Mouse (Mus musculus): Measurements from ENCODE around the gene Gpr152. TPM values are rescaled to one million over a fixed set of nuclear protein-coding genes. Genes with fewer than 3 reads are reported as not detected.

Gene Gpr152
- polyA plus RNA-seq, 1 experiment = 0.11 TPM

DNA sequence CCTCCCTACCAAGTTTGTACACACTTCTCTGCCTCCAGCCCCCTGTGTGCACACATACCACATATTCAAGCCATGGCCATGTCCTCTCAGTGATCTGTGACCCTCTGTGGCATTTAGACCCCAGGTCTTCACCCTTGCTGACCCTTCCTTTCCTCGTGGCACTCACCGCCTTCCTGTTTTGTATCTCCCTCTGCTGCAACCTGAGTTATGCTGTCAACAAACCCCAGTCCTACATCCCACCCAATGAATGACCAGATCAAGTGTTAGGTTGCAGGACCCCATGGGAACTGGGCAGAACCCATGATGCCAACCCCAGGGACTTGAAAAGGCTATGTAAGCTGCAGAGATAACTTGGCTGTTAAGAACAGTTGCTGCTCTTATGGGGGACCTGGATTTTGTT, 37.5 kb upstream of the Gpr152 start:
- Histone ChIP-seq H3K4me1 (ENCODE audit: control insufficient read depth, insufficient read depth, low read length) (peaks cover 34% of the 10 kb centered on the region), H3K4me3 (replicated peaks; ENCODE audit: insufficient read depth, low read depth, low read length) (peak overlapping the region; percentile 72), H3K27ac (ENCODE audit: insufficient read depth, low read length) (peak overlapping the region; percentile 94), H3K27me3 (ENCODE audit: control insufficient read depth, insufficient read depth, low read length) (no peaks in the 10 kb centered on the region)
- DNase-seq = no peak
- WGBS = 87% methylated on average over 2 of the region's 2 CpGs
- TF ChIP-seq POLR2A (IDR thresholded peaks at IDR 0.05; ENCODE audit: borderline replicate concordance, insufficient read depth, low read length) (no peak), CTCF (IDR thresholded peaks at IDR 0.05; ENCODE audit: borderline replicate concordance, insufficient read depth, low read depth, low read length) (no peak)

DNA sequence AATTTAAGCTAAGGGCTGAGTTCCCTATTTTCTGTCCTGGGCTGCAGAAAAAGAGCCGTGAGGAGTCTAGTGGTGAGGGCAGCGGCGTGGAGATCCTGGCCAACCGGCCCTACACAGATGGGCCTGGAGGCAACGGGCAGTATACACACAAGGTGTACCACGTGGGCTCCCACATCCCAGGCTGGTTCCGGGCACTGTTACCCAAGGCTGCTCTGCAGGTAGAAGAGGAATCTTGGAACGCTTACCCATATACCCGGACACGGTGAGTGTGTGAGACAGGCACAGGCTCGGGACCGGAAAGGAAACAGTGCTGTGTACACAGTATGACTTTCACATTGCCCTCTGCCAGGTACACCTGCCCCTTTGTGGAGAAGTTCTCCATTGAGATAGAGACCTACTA, 37.0 kb upstream of the Gpr152 start:
- Histone ChIP-seq H3K4me1 (ENCODE audit: control insufficient read depth, insufficient read depth, low read length) (peaks cover 34% of the 10 kb centered on the region), H3K4me3 (replicated peaks; ENCODE audit: insufficient read depth, low read depth, low read length) (peak overlapping the region; percentile 72), H3K27ac (ENCODE audit: insufficient read depth, low read length) (peak overlapping the region; percentile 94), H3K27me3 (ENCODE audit: control insufficient read depth, insufficient read depth, low read length) (no peaks in the 10 kb centered on the region)
- WGBS = 15% methylated on average over 12 of the region's 12 CpGs
- TF ChIP-seq CTCF (IDR thresholded peaks at IDR 0.05; ENCODE audit: borderline replicate concordance, insufficient read depth, low read depth, low read length) (no peak), POLR2A (IDR thresholded peaks at IDR 0.05; ENCODE audit: borderline replicate concordance, insufficient read depth, low read length) (no peak)
- peak; percentile 73 to 86 for DNase-seq

DNA sequence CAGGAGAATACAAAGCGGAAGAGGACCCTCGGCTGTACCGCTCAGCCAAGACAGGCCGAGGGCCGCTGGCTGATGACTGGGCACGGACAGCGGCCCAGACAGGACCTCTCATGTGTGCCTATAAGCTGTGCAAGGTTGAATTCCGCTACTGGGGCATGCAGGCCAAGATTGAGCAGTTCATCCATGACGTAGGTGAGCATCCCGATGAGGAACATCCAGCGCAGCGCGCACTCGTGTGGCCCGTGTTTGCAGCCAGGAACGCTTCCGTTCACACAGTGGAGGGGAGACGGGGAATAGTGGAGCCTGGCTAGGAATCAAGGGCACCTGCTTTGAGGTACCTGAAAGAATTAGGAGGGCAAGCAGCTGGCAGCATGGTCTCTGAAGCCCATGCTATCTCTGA, 36.3 kb upstream of the Gpr152 start:
- WGBS = 63% methylated on average over 18 of the region's 18 CpGs
- Histone ChIP-seq H3K27ac (ENCODE audit: insufficient read depth, low read length) (peak overlapping the region; percentile 83), H3K4me1 (ENCODE audit: control insufficient read depth, insufficient read depth, low read length) (peaks cover 34% of the 10 kb centered on the region), H3K27me3 (ENCODE audit: control insufficient read depth, insufficient read depth, low read length) (no peaks in the 10 kb centered on the region), H3K4me3 (replicated peaks; ENCODE audit: insufficient read depth, low read depth, low read length) (peak overlapping the region; percentile 72)
- TF ChIP-seq POLR2A (IDR thresholded peaks at IDR 0.05; ENCODE audit: borderline replicate concordance, insufficient read depth, low read length) (no peak), CTCF (IDR thresholded peaks at IDR 0.05; ENCODE audit: borderline replicate concordance, insufficient read depth, low read depth, low read length) (no peak)
- peak; percentile 43 to 56 for DNase-seq

DNA sequence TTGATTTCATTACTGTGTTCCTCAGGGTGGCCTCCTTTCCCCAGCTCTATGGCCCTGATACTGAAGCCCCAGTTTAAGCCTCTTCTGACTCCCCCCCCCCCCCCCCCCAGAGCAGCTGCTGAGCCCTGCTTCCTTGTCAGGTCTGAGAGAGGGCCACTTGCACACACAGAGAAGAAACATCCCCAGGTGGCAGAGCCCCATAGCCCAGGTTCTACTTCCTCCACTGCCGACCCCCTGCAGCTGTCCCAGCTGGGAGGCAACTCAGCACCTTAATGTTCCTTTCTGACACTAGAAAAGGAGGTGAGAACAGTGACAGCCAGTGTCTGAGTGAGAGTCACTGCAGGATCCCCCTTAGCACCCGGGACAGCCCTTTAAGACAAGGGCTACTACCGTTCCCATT, 35.8 kb upstream of the Gpr152 start:
- TF ChIP-seq CTCF (IDR thresholded peaks at IDR 0.05; ENCODE audit: borderline replicate concordance, insufficient read depth, low read depth, low read length) (no peak), POLR2A (IDR thresholded peaks at IDR 0.05; ENCODE audit: borderline replicate concordance, insufficient read depth, low read length) (no peak)
- WGBS = 65% methylated on average over 3 of the region's 3 CpGs
- Histone ChIP-seq H3K4me3 (replicated peaks; ENCODE audit: insufficient read depth, low read depth, low read length) (no peak overlapping the region), H3K27ac (ENCODE audit: insufficient read depth, low read length) (peak overlapping the region; percentile 83; the same call in 1 of the 2 replicates), H3K4me1 (ENCODE audit: control insufficient read depth, insufficient read depth, low read length) (peaks cover 31% of the 10 kb centered on the region), H3K27me3 (ENCODE audit: control insufficient read depth, insufficient read depth, low read length) (no peaks in the 10 kb centered on the region)
- DNase-seq = no peak

DNA sequence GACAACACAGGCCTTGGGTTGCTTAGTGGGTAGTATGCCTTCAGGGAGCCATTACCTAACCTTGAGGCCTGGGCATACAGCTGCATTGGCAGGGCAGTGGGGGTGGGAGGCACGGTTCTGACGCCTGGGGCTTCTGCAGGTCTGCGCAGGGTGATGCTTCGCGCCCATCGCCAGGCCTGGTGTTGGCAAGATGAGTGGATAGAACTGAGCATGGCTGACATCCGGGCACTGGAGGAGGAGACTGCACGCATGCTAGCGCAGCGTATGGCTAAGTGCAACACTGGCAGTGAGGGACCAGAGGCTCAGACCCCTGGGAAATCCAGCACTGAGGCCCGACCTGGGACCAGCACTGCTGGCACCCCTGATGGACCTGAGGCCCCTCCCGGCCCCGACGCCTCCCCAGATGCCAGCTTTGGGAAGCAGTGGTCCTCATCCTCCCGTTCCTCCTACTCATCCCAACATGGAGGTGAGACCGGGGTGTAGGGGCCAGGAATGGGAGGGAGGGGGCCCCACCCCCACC, 34.9 kb upstream of the Gpr152 start:
- H3K27ac ChIP-seq (ENCODE audit: insufficient read depth, low read length) = no peak overlapping the region
- peaks cover 26% of the 10 kb centered on the region for H3K4me1 ChIP-seq (ENCODE audit: control insufficient read depth, insufficient read depth, low read length)
- TF ChIP-seq POLR2A (IDR thresholded peaks at IDR 0.05; ENCODE audit: borderline replicate concordance, insufficient read depth, low read length) (no peak), CTCF (IDR thresholded peaks at IDR 0.05; ENCODE audit: borderline replicate concordance, insufficient read depth, low read depth, low read length) (no peak)
- DNase-seq = no peak
- H3K27me3 ChIP-seq (ENCODE audit: control insufficient read depth, insufficient read depth, low read length) = no peaks in the 10 kb centered on the region
- 81% methylated on average over 16 of the region's 16 CpGs for WGBS
- H3K4me3 ChIP-seq (replicated peaks; ENCODE audit: insufficient read depth, low read depth, low read length) = no peak overlapping the region

DNA sequence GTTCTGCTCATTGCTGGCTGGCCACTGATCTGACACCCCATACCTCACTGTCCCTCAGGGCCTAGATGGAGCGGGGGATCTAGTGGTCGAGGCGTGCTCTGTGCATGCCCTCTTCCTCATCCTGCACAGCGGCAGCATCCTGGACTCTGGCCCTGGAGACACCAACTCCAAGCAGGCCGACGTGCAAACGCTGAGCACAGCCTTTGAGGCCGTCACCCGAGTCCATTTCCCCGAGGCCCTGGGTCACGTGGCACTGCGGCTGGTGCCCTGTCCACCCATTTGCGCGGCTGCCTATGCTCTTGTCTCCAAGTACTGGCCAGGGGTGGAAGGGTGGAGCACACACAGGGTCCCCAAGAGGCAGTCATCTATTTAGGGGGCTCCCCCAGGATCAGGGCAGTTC, 32.9 kb upstream of the Gpr152 start:
- Histone ChIP-seq H3K4me1 (ENCODE audit: control insufficient read depth, insufficient read depth, low read length) (peaks cover 35% of the 10 kb centered on the region), H3K27me3 (ENCODE audit: control insufficient read depth, insufficient read depth, low read length) (no peaks in the 10 kb centered on the region), H3K4me3 (replicated peaks; ENCODE audit: insufficient read depth, low read depth, low read length) (no peak overlapping the region), H3K27ac (ENCODE audit: insufficient read depth, low read length) (no peak overlapping the region)
- WGBS = 85% methylated on average over 14 of the region's 14 CpGs
- DNase-seq = no peak
- TF ChIP-seq CTCF (IDR thresholded peaks at IDR 0.05; ENCODE audit: borderline replicate concordance, insufficient read depth, low read depth, low read length) (no peak), POLR2A (IDR thresholded peaks at IDR 0.05; ENCODE audit: borderline replicate concordance, insufficient read depth, low read length) (no peak)

DNA sequence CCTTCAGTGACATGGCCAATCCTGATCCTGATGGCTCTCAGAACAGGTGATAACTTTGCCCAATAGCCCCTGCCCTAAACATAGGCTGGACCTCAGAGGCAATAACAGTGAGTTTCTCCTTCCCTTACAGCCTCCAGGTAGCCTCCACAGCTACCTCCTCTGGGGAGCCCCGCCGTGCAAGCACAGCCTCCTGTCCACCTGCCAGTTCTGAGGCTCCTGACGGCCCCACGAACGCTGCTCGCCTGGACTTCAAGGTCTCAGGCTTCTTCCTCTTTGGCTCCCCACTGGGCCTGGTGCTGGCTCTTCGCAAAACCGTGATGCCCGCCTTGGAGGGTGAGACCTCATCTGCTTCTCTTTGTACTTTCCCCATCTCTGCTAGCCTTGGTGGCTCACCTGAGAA, 31.1 kb upstream of the Gpr152 start:
- Histone ChIP-seq H3K4me1 (ENCODE audit: control insufficient read depth, insufficient read depth, low read length) (peaks cover 40% of the 10 kb centered on the region), H3K27ac (ENCODE audit: insufficient read depth, low read length) (no peak overlapping the region), H3K4me3 (replicated peaks; ENCODE audit: insufficient read depth, low read depth, low read length) (no peak overlapping the region), H3K27me3 (ENCODE audit: control insufficient read depth, insufficient read depth, low read length) (no peaks in the 10 kb centered on the region)
- no peak for DNase-seq
- WGBS = 53% methylated on average over 9 of the region's 9 CpGs
- no peak for TF ChIP-seq CTCF (IDR thresholded peaks at IDR 0.05; ENCODE audit: borderline replicate concordance, insufficient read depth, low read depth, low read length)
- no peak for TF ChIP-seq POLR2A (IDR thresholded peaks at IDR 0.05; ENCODE audit: borderline replicate concordance, insufficient read depth, low read length)

DNA sequence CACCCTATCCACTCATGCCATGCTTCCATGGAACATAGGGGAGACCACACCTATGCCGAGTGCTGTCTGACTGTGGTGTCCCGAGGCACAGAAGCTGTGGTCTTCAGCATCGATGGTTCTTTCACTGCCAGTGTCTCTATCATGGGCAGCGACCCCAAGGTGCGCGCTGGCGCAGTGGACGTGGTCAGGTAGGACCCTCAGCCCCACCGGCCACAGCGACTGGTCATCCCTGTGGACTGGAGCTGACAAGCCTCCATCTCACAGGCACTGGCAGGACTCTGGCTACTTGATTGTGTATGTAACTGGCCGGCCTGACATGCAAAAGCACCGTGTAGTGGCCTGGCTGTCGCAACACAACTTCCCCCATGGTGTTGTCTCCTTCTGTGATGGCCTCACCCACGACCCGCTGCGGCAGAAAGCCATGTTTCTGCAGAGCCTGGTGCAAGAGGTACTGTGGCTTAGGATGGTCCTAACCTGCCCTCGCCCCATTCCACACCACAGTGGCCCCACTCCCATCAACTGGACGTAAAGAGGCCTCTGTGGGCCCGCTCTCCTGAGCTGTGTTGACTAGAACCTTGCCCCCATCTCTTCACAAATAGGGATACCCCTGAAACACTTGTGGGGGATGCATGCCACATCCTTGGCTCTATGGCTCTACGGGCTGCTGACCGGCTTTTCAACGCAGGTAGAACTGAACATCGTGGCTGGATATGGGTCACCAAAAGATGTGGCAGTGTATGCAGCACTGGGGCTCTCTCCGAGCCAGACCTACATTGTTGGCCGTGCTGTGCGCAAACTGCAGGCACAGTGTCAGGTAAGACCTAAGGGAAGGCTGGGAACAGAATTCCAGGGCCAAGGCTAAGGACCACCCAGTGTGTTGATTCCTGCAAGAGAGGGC, 27.3 kb upstream of the Gpr152 start:
- WGBS = 83% methylated on average over 26 of the region's 26 CpGs
- no peak for TF ChIP-seq CTCF (IDR thresholded peaks at IDR 0.05; ENCODE audit: borderline replicate concordance, insufficient read depth, low read depth, low read length)
- no peak for TF ChIP-seq POLR2A (IDR thresholded peaks at IDR 0.05; ENCODE audit: borderline replicate concordance, insufficient read depth, low read length)
- H3K27me3 ChIP-seq (ENCODE audit: control insufficient read depth, insufficient read depth, low read length) = no peaks in the 10 kb centered on the region
- peaks cover 51% of the 10 kb centered on the region for H3K4me1 ChIP-seq (ENCODE audit: control insufficient read depth, insufficient read depth, low read length)
- no peak for DNase-seq
- no peak overlapping the region for H3K4me3 ChIP-seq (replicated peaks; ENCODE audit: insufficient read depth, low read depth, low read length)
- H3K27ac ChIP-seq (ENCODE audit: insufficient read depth, low read length) = peak overlapping the region; percentile 82
